Mouse (Mus musculus) kidney, embryonic 14.5 days (tissue): ENCODE results near the gene Mrgpra3. TPM values are rescaled to one million over a fixed set of nuclear protein-coding genes. Genes with fewer than 3 reads are reported as not detected.

Experiments used
- ATAC-seq: fragments of 200-750 bp; cut with Nextera tagmentation; 2 replicates; pipeline ENCODE4 v1.8.0; 2017; ENCODE audit warnings: moderate number of reproducible peaks, mild to moderate bottlenecking, moderate TSS enrichment, moderate library complexity; ENCODE audit not compliant: low FRiP score, low TSS enrichment
- H3K27ac ChIP-seq: fragments of 300-500 bp; sonication (generic); 2 replicates; pipeline ENCODE4 v1.5.1; 2014; ENCODE audit warnings: low read depth, mild to moderate bottlenecking, low read length, moderate library complexity, mixed read lengths
- H3K27me3 ChIP-seq: fragments of 300-500 bp; sonication (generic); 2 replicates; pipeline ENCODE4 v1.6.1; 2014; ENCODE audit warnings: mild to moderate bottlenecking, low read length; ENCODE audit not compliant: control insufficient read depth, insufficient read depth
- H3K36me3 ChIP-seq: fragments of 300-500 bp; sonication (generic); 2 replicates; pipeline ENCODE4 v1.6.1; 2014; ENCODE audit warnings: low read length, mixed read lengths; ENCODE audit not compliant: control insufficient read depth, insufficient read depth
- H3K4me1 ChIP-seq: fragments of 300-500 bp; sonication (generic); 2 replicates; pipeline ENCODE4 v1.6.1; 2014; ENCODE audit warnings: low read length, mixed read lengths; ENCODE audit not compliant: control insufficient read depth, insufficient read depth
- H3K4me2 ChIP-seq: fragments of 300-500 bp; sonication (generic); replicated peaks from 2 replicates; pipeline ENCODE4 v1.6.1; 2014; ENCODE audit warnings: low read depth, mild to moderate bottlenecking, low read length
- H3K4me3 ChIP-seq: fragments of 300-500 bp; sonication (generic); 2 replicates; pipeline ENCODE4 v1.5.1; 2014; ENCODE audit warnings: mild to moderate bottlenecking, low read length
- H3K9ac ChIP-seq: fragments of 300-500 bp; sonication (generic); 2 replicates; pipeline ENCODE4 v1.6.1; 2014; ENCODE audit warnings: low read depth, mild to moderate bottlenecking, low read length, moderate library complexity
- H3K9me3 ChIP-seq: fragments of 300-500 bp; sonication (generic); 2 replicates; pipeline ENCODE4 v1.6.1; 2016; ENCODE audit warnings: low read length; ENCODE audit not compliant: control insufficient read depth
- WGBS: fragments of 180-500 bp; shearing (Covaris S2); extraction: QIAGEN DNeasy Blood & Tissue Kit; methylation state at CpG from one replicate; pipeline ENCODE4 v1.1.7; 2014; 5-methylcytosine and 5-hydroxymethylcytosine counted together
- polyA plus RNA-seq: library from polyadenylated mRNA; unstranded; fragments of >200 nt; fragmentation: Nextera tagmentation; extraction: Ambion mirVana; gene quantifications from 2 replicates; pipeline ENCODE4 v1.2.1, GENCODE M21; 2014

The Mrgpra3 gene
- not detected in 2 replicates for polyA plus RNA-seq

DNA sequence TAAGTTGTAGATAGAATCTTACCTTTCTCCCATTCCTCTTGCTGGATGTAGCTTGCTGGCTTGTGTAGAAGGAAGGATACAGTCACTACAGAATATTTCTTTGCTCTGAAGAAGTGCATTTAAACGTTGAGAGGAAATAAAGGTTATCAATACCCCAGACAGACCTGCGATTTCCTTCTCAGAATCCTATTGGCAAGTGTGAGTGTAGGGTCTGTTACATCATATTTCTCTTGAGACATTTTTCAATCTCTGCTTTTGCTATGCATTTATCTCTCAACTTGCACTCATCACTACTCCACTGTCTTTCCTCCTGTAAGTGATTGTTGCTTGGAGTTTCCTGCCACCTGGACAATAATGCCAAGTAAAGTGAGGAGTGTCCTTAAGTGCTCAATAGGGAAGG lies at the start of gene Mrgpra3:
Mrgpra3 (minus strand) TSS at position 101 of the 400 bp plus-strand sequence.
- no peak for ATAC-seq
- Histone ChIP-seq H3K27ac (no peak within 1 kb of the TSS), H3K4me1 (no peaks in the 10 kb centered on the region), H3K4me3 (no peak within 1 kb of the TSS), H3K9ac (no peak within 1 kb of the TSS), H3K9me3 (peaks cover 8% of the 10 kb centered on the region; the same call in 1 of the 2 replicates), H3K4me2 (no peak within 1 kb of the TSS), H3K27me3 (no peaks in the 10 kb centered on the region), H3K36me3 (no peaks in the 10 kb centered on the region)
- 51% methylated on average over 2 of the region's 2 CpGs for WGBS

Other genes starting within 250 kb of the Mrgpra3 start
- not detected in 2 replicates for gene Mrgpra1, start 247.1 kb downstream of the Mrgpra3 start, polyA plus RNA-seq
- gene Mrgpra2a, start 149.2 kb downstream of the Mrgpra3 start, polyA plus RNA-seq = not detected in 2 replicates
- gene Mrgpra2b, start 72.5 kb downstream of the Mrgpra3 start, polyA plus RNA-seq = not detected in 2 replicates